In the genomic region with DNA sequence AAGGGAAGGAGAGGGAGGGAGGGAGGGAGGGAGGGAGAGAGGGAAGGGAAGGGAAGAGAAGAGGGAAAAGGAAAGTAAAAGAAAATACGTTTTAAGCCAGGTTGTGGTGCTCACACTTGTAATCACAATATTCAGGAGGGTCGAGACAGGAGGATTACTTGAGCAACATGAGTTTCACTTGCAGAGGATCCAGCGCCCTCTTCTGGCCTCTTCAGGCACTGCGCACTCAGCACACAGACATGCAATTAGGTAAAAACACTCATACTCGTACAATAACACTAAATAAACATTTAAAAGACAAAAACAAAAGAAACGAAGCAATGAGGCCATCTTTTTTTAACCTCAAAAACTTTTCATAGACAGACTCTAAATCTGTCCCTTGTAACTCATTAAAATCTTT, we compare ENCODE assay signal across 11 mouse cellular contexts. TPM values are rescaled to one million over a fixed set of nuclear protein-coding genes. Genes with fewer than 3 reads are reported as not detected.
DNase-seq lines count a peak whose midpoint lies in the region; ATAC-seq lines count a peak whose summit lies in the region.
"Had no signal": no experiment of that assay in that cellular context is flagged by ENCODE, and none has a peak within 500 bp of the region (broad histone marks: within the 10 kb centered on the region; RNA-seq: fewer than 3 reads in every experiment).

No protein-coding gene starts in this region.

- no peaks in the 10 kb centered on the region for H3K27me3 ChIP-seq in midbrain, embryonic 14.5 days (ENCODE audit: control insufficient read depth, insufficient read depth, low read length)
- no peaks in the 10 kb centered on the region for H3K27me3 ChIP-seq in midbrain, embryonic 16.5 days (ENCODE audit: control insufficient read depth, insufficient read depth, low read depth, low read length)
- no peaks in the 10 kb centered on the region for H3K27me3 ChIP-seq in kidney, embryonic 15.5 days

- ATAC-seq in midbrain, embryonic 14.5 days (ENCODE audit: low FRiP score, low TSS enrichment), result no peak
- ATAC-seq in midbrain, embryonic 16.5 days, result no peak
- ATAC-seq in kidney, embryonic 15.5 days (replicated peaks; ENCODE audit: low FRiP score), result no peak
- ATAC-seq: activated CD4-positive, CD25-positive, alpha-beta regulatory T cell, adult 4 months had no signal

- H3K4me3 ChIP-seq in midbrain, embryonic 14.5 days (replicated peaks; ENCODE audit: low read depth, low read length), result no peak overlapping the region
- H3K4me3 ChIP-seq in midbrain, embryonic 16.5 days (ENCODE audit: low read depth, low read length), result no peak overlapping the region
- H3K4me3 ChIP-seq in kidney, embryonic 15.5 days (replicated peaks), result no peak overlapping the region

- intact Hi-C loops in gastrocnemius, postnatal 14 days (cut with DNase I; ENCODE audit: low total_unique reads), result no loop called here

- H3K36me3 ChIP-seq in midbrain, embryonic 14.5 days (ENCODE audit: control insufficient read depth, insufficient read depth, low read length), result no peaks in the 10 kb centered on the region
- no peaks in the 10 kb centered on the region for H3K36me3 ChIP-seq in midbrain, embryonic 16.5 days (ENCODE audit: control insufficient read depth, insufficient read depth, low read length)
- no peaks in the 10 kb centered on the region for H3K36me3 ChIP-seq in kidney, embryonic 15.5 days

- no peak overlapping the region for H3K9ac ChIP-seq in midbrain, embryonic 14.5 days (replicated peaks; ENCODE audit: low read length)
- H3K9ac ChIP-seq in midbrain, embryonic 16.5 days (ENCODE audit: low read depth, low read length), result no peak overlapping the region
- no peak overlapping the region for H3K9ac ChIP-seq in kidney, embryonic 15.5 days

- WGBS in midbrain, embryonic 14.5 days, result 51% methylated on average over 6 of the region's 6 CpGs
- WGBS in midbrain, embryonic 16.5 days, result 52% methylated on average over 6 of the region's 6 CpGs
- 57% methylated on average over 6 of the region's 6 CpGs for WGBS in kidney, embryonic 15.5 days

- peak; percentile 16 for DNase-seq in gastrocnemius, postnatal 10 days
- DNase-seq in gastrocnemius, postnatal 14 days, result no peak
- DNase-seq in midbrain, embryonic 14.5 days, result peak; percentile 24
- peak; percentile 30 for DNase-seq in c-Kit-positive CD71-positive TER-119-negative erythroid progenitor cells, embryonic 14.5 days (ENCODE audit: low read depth)
- DNase-seq in testis, postnatal 14 days (ENCODE audit: low spot score), result peak; percentile 27
- DNase-seq in spleen, adult 18-20 months, result no peak
- DNase-seq: kidney, postnatal 14 days had no signal

- no peak overlapping the region for H3K27ac ChIP-seq in midbrain, embryonic 14.5 days (replicated peaks; ENCODE audit: low read depth, low read length)
- H3K27ac ChIP-seq in midbrain, embryonic 16.5 days (ENCODE audit: low read length), result no peak overlapping the region
- H3K27ac ChIP-seq in kidney, embryonic 15.5 days, result no peak overlapping the region

- H3K4me1 ChIP-seq in midbrain, embryonic 14.5 days (ENCODE audit: control insufficient read depth, insufficient read depth, low read length), result no peaks in the 10 kb centered on the region
- H3K4me1 ChIP-seq in midbrain, embryonic 16.5 days (ENCODE audit: control insufficient read depth, insufficient read depth, low read length), result no peaks in the 10 kb centered on the region
- no peaks in the 10 kb centered on the region for H3K4me1 ChIP-seq in kidney, embryonic 15.5 days

- no peak overlapping the region for H3K4me2 ChIP-seq in midbrain, embryonic 14.5 days (ENCODE audit: low read length)
- no peak overlapping the region for H3K4me2 ChIP-seq in midbrain, embryonic 16.5 days (ENCODE audit: low read length)
- H3K4me2 ChIP-seq in kidney, embryonic 15.5 days, result no peak overlapping the region

- no peaks in the 10 kb centered on the region for H3K9me3 ChIP-seq in midbrain, embryonic 14.5 days (ENCODE audit: control insufficient read depth, low read length)
- H3K9me3 ChIP-seq in midbrain, embryonic 16.5 days (replicated peaks; ENCODE audit: control insufficient read depth, low read length, poor library complexity, severe bottlenecking), result no peaks in the 10 kb centered on the region
- H3K9me3 ChIP-seq in kidney, embryonic 15.5 days (replicated peaks), result no peaks in the 10 kb centered on the region

RNA-seq across cellular contexts. Expression of a gene that starts 1.0 kb away (rescaled TPM):
- total RNA-seq in gastrocnemius, postnatal 10 days (2021), result under 1 TPM in 1 of 2 experiments, not detected in 1; 0.49 TPM
- total RNA-seq in gastrocnemius, postnatal 14 days (2021), result 1 to 10 TPM in 1 of 2 experiments, under 1 TPM in 1; 0.82 to 1.1 TPM
- polyA plus RNA-seq in midbrain, embryonic 14.5 days (2014; fragmentation: Nextera tagmentation; extraction: Ambion mirVana), result 0.28 TPM in 1 of 2 replicates, not detected in the other
- polyA plus RNA-seq in midbrain, embryonic 16.5 days (2015; fragmentation: Nextera tagmentation; extraction: Ambion mirVana), result not detected in 2 replicates
- 0.24 and 0.43 TPM in 2 replicates for polyA plus RNA-seq in kidney, embryonic 15.5 days (2015; fragmentation: Nextera tagmentation; extraction: Ambion mirVana)
- total RNA-seq: monocyte, adult 5-6 weeks had no signal

RNA-seq across cellular contexts. Expression of a gene that starts 6.2 kb away (rescaled TPM):
- total RNA-seq in gastrocnemius, postnatal 10 days (2021), result under 1 TPM; 0.47 to 0.49 TPM
- under 1 TPM; 0.16 to 0.71 TPM for total RNA-seq in gastrocnemius, postnatal 14 days (2021)
- polyA plus RNA-seq in midbrain, embryonic 14.5 days (2014; fragmentation: Nextera tagmentation; extraction: Ambion mirVana), result 11.3 and 11.5 TPM in 2 replicates
- 18.9 and 20.3 TPM in 2 replicates for polyA plus RNA-seq in midbrain, embryonic 16.5 days (2015; fragmentation: Nextera tagmentation; extraction: Ambion mirVana)
- 1.3 and 2.1 TPM in 2 replicates for polyA plus RNA-seq in kidney, embryonic 15.5 days (2015; fragmentation: Nextera tagmentation; extraction: Ambion mirVana)
- total RNA-seq: monocyte, adult 5-6 weeks had no signal

Comparison
In these comparisons a context has a peak if more than half of its experiments do, and no peak if none do; other contexts are left out.
1. DNase-seq: peak in gastrocnemius, postnatal 10 days (single experiment), midbrain, embryonic 14.5 days (single experiment), c-Kit-positive CD71-positive TER-119-negative erythroid progenitor cells, embryonic 14.5 days (single experiment) and testis, postnatal 14 days (single experiment); none in gastrocnemius, postnatal 14 days (single experiment) and spleen, adult 18-20 months (0 of 2).